ENCODE assay signal across 9 mouse cellular contexts in the genomic region with DNA sequence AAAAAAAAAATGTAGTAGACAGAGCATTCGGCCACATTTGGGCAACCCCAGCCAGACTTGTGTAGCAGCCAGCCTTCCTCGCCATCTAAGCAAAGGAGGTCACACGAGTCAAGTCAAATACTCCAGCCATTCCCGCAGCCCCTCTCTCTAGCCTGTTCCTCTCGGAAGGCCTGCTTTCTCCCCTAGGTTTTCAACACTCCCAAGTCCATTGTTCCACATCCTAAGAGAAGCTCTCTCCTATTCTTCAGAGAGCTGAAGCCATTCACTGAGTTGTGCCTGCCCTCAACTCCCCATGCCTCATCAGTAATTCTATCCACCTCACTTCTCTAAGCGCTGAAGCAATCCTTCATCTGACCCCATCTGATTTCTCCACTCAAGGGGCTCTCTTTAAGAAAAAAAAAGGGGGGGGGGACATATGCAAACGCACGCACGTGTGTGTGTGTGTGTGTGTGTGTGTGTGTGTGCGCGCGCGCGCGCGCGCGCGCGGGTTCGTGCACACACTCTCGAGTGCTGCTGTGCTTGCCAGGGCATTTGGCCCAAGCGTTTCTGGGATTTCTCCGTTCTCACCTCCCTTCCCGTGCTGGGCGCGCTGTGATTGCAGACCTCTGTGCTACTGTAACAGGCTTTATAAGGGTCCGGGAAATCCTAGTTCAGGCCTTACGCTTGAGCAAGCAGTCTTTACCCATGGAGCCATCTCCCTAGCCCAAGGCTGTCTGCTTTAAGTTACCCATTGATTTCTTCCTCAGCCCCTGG. TPM values are rescaled to one million over a fixed set of nuclear protein-coding genes. Genes with fewer than 3 reads are reported as not detected.
DNase-seq lines count a peak whose midpoint lies in the region; ATAC-seq and TF ChIP-seq lines count a peak whose summit lies in the region.
"Had no signal": no experiment of that assay in that cellular context is flagged by ENCODE, and none has a peak within 500 bp of the region (broad histone marks: within the 10 kb centered on the region; RNA-seq: fewer than 3 reads in every experiment).

No protein-coding gene starts in this region.

- no peaks in the 10 kb centered on the region for H3K36me3 ChIP-seq in liver, embryonic 12.5 days
- H3K36me3 ChIP-seq in liver, postnatal 0 days (replicated peaks; ENCODE audit: insufficient read depth, low read length) = no peaks in the 10 kb centered on the region
- no peaks in the 10 kb centered on the region for H3K36me3 ChIP-seq in embryonic facial prominence, embryonic 11.5 days (replicated peaks; ENCODE audit: control insufficient read depth, insufficient read depth, low read depth, low read length)
- no peaks in the 10 kb centered on the region for H3K36me3 ChIP-seq in intestine, embryonic 15.5 days

- H3K4me3 ChIP-seq in liver, embryonic 12.5 days = 0 out of 2 replicates have a peak overlapping the region, but pooled peaks have one; percentile 55
- no peak overlapping the region for H3K4me3 ChIP-seq in liver, postnatal 0 days (ENCODE audit: low read depth, low read length)
- H3K4me3 ChIP-seq in embryonic facial prominence, embryonic 11.5 days (ENCODE audit: low read depth, low read length) = peak overlapping the region; percentile 21; the same call in 1 of the 2 replicates
- H3K4me3 ChIP-seq in intestine, embryonic 15.5 days (replicated peaks) = no peak overlapping the region

- no peak for TF ChIP-seq EP300 in liver, postnatal 0 days (IDR thresholded peaks at IDR 0.05; ENCODE audit: low read depth)

- 15% methylated on average over 29 of the region's 29 CpGs for WGBS in liver, embryonic 12.5 days (ENCODE audit: insufficient replicate concordance)
- 25% methylated on average over 29 of the region's 29 CpGs for WGBS in liver, postnatal 0 days (ENCODE audit: insufficient replicate concordance)
- WGBS in embryonic facial prominence, embryonic 11.5 days = 9% methylated on average over 29 of the region's 29 CpGs
- 29% methylated on average over 29 of the region's 29 CpGs for WGBS in intestine, embryonic 15.5 days

- H3K27ac ChIP-seq in liver, embryonic 12.5 days = no peak overlapping the region
- H3K27ac ChIP-seq in liver, postnatal 0 days (ENCODE audit: low read depth) = no peak overlapping the region
- H3K27ac ChIP-seq in embryonic facial prominence, embryonic 11.5 days (replicated peaks; ENCODE audit: low read depth, low read length) = no peak overlapping the region
- H3K27ac ChIP-seq in intestine, embryonic 15.5 days = no peak overlapping the region

- H3K9ac ChIP-seq in liver, embryonic 12.5 days = no peak overlapping the region
- H3K9ac ChIP-seq in liver, postnatal 0 days (replicated peaks) = no peak overlapping the region
- H3K9ac ChIP-seq in embryonic facial prominence, embryonic 11.5 days (replicated peaks; ENCODE audit: low read length) = peak overlapping the region; percentile 32; the same call in 1 of the 2 replicates
- no peak overlapping the region for H3K9ac ChIP-seq in intestine, embryonic 15.5 days

- H3K27me3 ChIP-seq in liver, embryonic 12.5 days (replicated peaks) = peaks cover 50% of the 10 kb centered on the region
- H3K27me3 ChIP-seq in liver, postnatal 0 days (ENCODE audit: insufficient read depth, low read length) = peaks cover 29% of the 10 kb centered on the region
- H3K27me3 ChIP-seq in embryonic facial prominence, embryonic 11.5 days (ENCODE audit: control insufficient read depth, insufficient read depth, low read length) = peaks cover 8% of the 10 kb centered on the region
- no peaks in the 10 kb centered on the region for H3K27me3 ChIP-seq in intestine, embryonic 15.5 days (replicated peaks)

- no peak for DNase-seq in liver, postnatal 0 days
- DNase-seq in embryonic facial prominence, embryonic 11.5 days (ENCODE audit: low spot score) = peak; percentile 57
- peak; percentile 57 for DNase-seq in retina, embryonic 14.5 days (ENCODE audit: low spot score)
- no peak for DNase-seq in gastrocnemius, postnatal 14 days
- DNase-seq in adipocyte (ENCODE audit: low spot score) = no peak
- DNase-seq: layer of hippocampus, adult 9-11 months had no signal

- no peak for TF ChIP-seq CTCF in liver, postnatal 0 days (IDR thresholded peaks at IDR 0.05; ENCODE audit: low read depth)

- peaks cover 43% of the 10 kb centered on the region for H3K4me1 ChIP-seq in liver, embryonic 12.5 days
- H3K4me1 ChIP-seq in liver, postnatal 0 days (ENCODE audit: insufficient read depth) = peaks cover 10% of the 10 kb centered on the region; the same call in 1 of the 2 replicates
- 0 out of 2 replicates have a peak, but pooled peaks cover 2% of the 10 kb centered on the region for H3K4me1 ChIP-seq in embryonic facial prominence, embryonic 11.5 days (ENCODE audit: control insufficient read depth, insufficient read depth, low read length)
- peaks cover 15% of the 10 kb centered on the region for H3K4me1 ChIP-seq in intestine, embryonic 15.5 days (replicated peaks)

- no peak for ATAC-seq in liver, embryonic 12.5 days
- ATAC-seq in liver, postnatal 0 days = no peak
- no peak for ATAC-seq in embryonic facial prominence, embryonic 11.5 days (replicated peaks; ENCODE audit: insufficient number of reproducible peaks, low FRiP score, low TSS enrichment, low read depth)
- ATAC-seq in intestine, embryonic 15.5 days = no peak
- no peak for ATAC-seq in CD4-positive, CD25-positive, alpha-beta regulatory T cell, adult 4 months

- no peaks in the 10 kb centered on the region for H3K9me3 ChIP-seq in liver, embryonic 12.5 days (replicated peaks)
- no peaks in the 10 kb centered on the region for H3K9me3 ChIP-seq in liver, postnatal 0 days (ENCODE audit: low read length)
- no peaks in the 10 kb centered on the region for H3K9me3 ChIP-seq in embryonic facial prominence, embryonic 11.5 days (replicated peaks; ENCODE audit: control insufficient read depth, low read length)
- no peaks in the 10 kb centered on the region for H3K9me3 ChIP-seq in intestine, embryonic 15.5 days

- intact Hi-C loops in gastrocnemius, postnatal 14 days (cut with DNase I; ENCODE audit: low total_unique reads) = no loop called here

- H3K4me2 ChIP-seq in liver, embryonic 12.5 days = peak overlapping the region; percentile 68
- H3K4me2 ChIP-seq in liver, postnatal 0 days (ENCODE audit: low read depth, low read length) = no peak overlapping the region; the same call in 1 of the 2 replicates
- peak overlapping the region; percentile 47 for H3K4me2 ChIP-seq in embryonic facial prominence, embryonic 11.5 days (ENCODE audit: low read depth, low read length)
- H3K4me2 ChIP-seq in intestine, embryonic 15.5 days (replicated peaks) = peak overlapping the region; percentile 72

RNA-seq across cellular contexts. Expression of a gene that starts 0.8 kb away (rescaled TPM):
- polyA plus RNA-seq in liver, embryonic 12.5 days (2016; fragmentation: Nextera tagmentation; extraction: Ambion mirVana) = 11.3 and 12.3 TPM in 2 replicates
- polyA plus RNA-seq in liver, postnatal 0 days (2015; fragmentation: Nextera tagmentation; extraction: Ambion mirVana) = 3.5 and 5.0 TPM in 2 replicates
- 4.2 TPM in 2 replicates for polyA plus RNA-seq in embryonic facial prominence, embryonic 11.5 days (2014; fragmentation: Nextera tagmentation; extraction: Ambion mirVana)
- 171 and 172 TPM in 2 replicates for polyA plus RNA-seq in intestine, embryonic 15.5 days (2015; fragmentation: Nextera tagmentation; extraction: Ambion mirVana)
- 1 to 10 TPM in 1 of 2 experiments, under 1 TPM in 1; 0.82 to 1.1 TPM for total RNA-seq in gastrocnemius, postnatal 14 days (2021)
- not detected for polyA plus RNA-seq in CD4-positive, CD25-positive, alpha-beta regulatory T cell, adult 4 months (2017; shearing (Covaris generic))

RNA-seq across cellular contexts. Expression of a gene that starts 43.2 kb away (rescaled TPM):
- 35.7 and 36.3 TPM in 2 replicates for polyA plus RNA-seq in liver, embryonic 12.5 days (2016; fragmentation: Nextera tagmentation; extraction: Ambion mirVana)
- polyA plus RNA-seq in liver, postnatal 0 days (2015; fragmentation: Nextera tagmentation; extraction: Ambion mirVana) = 25.9 and 28.8 TPM in 2 replicates
- polyA plus RNA-seq in embryonic facial prominence, embryonic 11.5 days (2014; fragmentation: Nextera tagmentation; extraction: Ambion mirVana) = 31.1 and 32.6 TPM in 2 replicates
- 23.1 and 25.5 TPM in 2 replicates for polyA plus RNA-seq in intestine, embryonic 15.5 days (2015; fragmentation: Nextera tagmentation; extraction: Ambion mirVana)
- 10 to 100 TPM; 45.4 to 48.2 TPM for total RNA-seq in gastrocnemius, postnatal 14 days (2021)
- 1 to 10 TPM; 8.1 to 10.0 TPM for polyA plus RNA-seq in CD4-positive, CD25-positive, alpha-beta regulatory T cell, adult 4 months (2017; shearing (Covaris generic))

RNA-seq across cellular contexts. Expression of a gene that starts 43.3 kb away (rescaled TPM):
- 143 and 144 TPM in 2 replicates for polyA plus RNA-seq in liver, embryonic 12.5 days (2016; fragmentation: Nextera tagmentation; extraction: Ambion mirVana)
- polyA plus RNA-seq in liver, postnatal 0 days (2015; fragmentation: Nextera tagmentation; extraction: Ambion mirVana) = 33.5 and 37.1 TPM in 2 replicates
- polyA plus RNA-seq in embryonic facial prominence, embryonic 11.5 days (2014; fragmentation: Nextera tagmentation; extraction: Ambion mirVana) = 419 and 482 TPM in 2 replicates
- 177 and 205 TPM in 2 replicates for polyA plus RNA-seq in intestine, embryonic 15.5 days (2015; fragmentation: Nextera tagmentation; extraction: Ambion mirVana)
- total RNA-seq in gastrocnemius, postnatal 14 days (2021) = 10 to 100 TPM; 31.5 to 35.2 TPM
- polyA plus RNA-seq in CD4-positive, CD25-positive, alpha-beta regulatory T cell, adult 4 months (2017; shearing (Covaris generic)) = 100 to 1,000 TPM; 256 to 262 TPM

Comparison
In these comparisons a context has a peak if more than half of its experiments do, and no peak if none do; other contexts are left out.
1. H3K4me3 ChIP-seq: peak in liver, embryonic 12.5 days (single experiment) and embryonic facial prominence, embryonic 11.5 days (single experiment); none in liver, postnatal 0 days (single experiment) and intestine, embryonic 15.5 days (single experiment).
2. DNase-seq: peak in embryonic facial prominence, embryonic 11.5 days (single experiment) and retina, embryonic 14.5 days (single experiment); none in liver, postnatal 0 days (single experiment), gastrocnemius, postnatal 14 days (single experiment) and adipocyte (single experiment).
3. RNA of a gene that starts 0.8 kb away (polyA plus RNA-seq): 171 to 172 TPM in intestine, embryonic 15.5 days; 11.3 to 12.3 TPM in liver, embryonic 12.5 days, 4.2 TPM in embryonic facial prominence, embryonic 11.5 days, 3.5 to 5.0 TPM in liver, postnatal 0 days and not detected in CD4-positive, CD25-positive, alpha-beta regulatory T cell, adult 4 months; every median in the first group is over 10 times any median in the second.